12 mouse cellular contexts compared by ENCODE assay signal in the genomic region with DNA sequence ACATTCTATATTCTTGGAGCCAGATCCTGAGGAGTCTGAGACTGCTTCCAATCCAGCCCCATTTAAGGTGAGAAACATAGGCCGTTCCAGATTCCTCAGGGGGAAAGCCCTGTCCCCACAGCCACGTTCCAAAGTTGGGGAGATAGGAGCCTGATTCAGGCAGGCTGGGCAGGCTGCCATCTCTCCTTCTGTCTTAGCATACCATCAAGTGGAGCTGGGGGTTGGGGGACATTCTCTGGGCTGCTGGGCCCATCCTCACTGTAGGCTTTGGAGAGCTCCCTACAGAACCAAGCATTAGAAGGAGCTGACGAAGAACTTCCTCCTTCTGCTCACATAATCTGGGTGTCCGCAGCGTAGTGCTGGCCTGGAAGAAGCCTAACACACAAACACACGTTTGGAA. TPM values are rescaled to one million over a fixed set of nuclear protein-coding genes. Genes with fewer than 3 reads are reported as not detected.
A peak's percentile ranks its signal among the peaks of the same experiment; 100 is the strongest.
DNase-seq lines count a peak whose midpoint lies in the region; ATAC-seq lines count a peak whose summit lies in the region.
"Had no signal": no experiment of that assay in that cellular context is flagged by ENCODE, and none has a peak within 500 bp of the region (broad histone marks: within the 10 kb centered on the region; RNA-seq: fewer than 3 reads in every experiment).

No protein-coding gene starts in this region.

- intact Hi-C loops in left cerebral cortex, postnatal 25 days (cut with DNase I), result loop anchor here (5.0 kb wide), 1 partner anchor 261 kb away; no protein-coding TSS in a partner anchor

- peak; percentile 50 for ATAC-seq in frontal cortex, adult (ENCODE audit: low TSS enrichment)

- DNase-seq in frontal cortex, postnatal 25 days (ENCODE audit: low spot score in 2 of 2), result no peak
- DNase-seq in left cerebral cortex, postnatal 25 days (ENCODE audit: low spot score in 2 of 2), result peak; percentile 6 to 57
- DNase-seq in left cerebral cortex, adult 18-20 months (ENCODE audit: low spot score in 2 of 2), result no peak
- DNase-seq in right cerebral cortex, adult 18-20 months, result peak; percentile 15
- no peak for DNase-seq in right cerebral cortex, adult 2 months (ENCODE audit: low spot score in 2 of 2)
- DNase-seq in right cerebral cortex, postnatal 4 days, result peak; percentile 61
- DNase-seq in embryo, embryonic 10 days (ENCODE audit: low spot score), result no peak
- DNase-seq: adrenal gland, postnatal 36 days; cerebellum, adult 8-10 months; thymus, postnatal 14 days had no signal

RNA-seq across cellular contexts. Expression of a gene that starts 0.8 kb away (rescaled TPM):
- 1 to 10 TPM in 1 of 2 experiments, under 1 TPM in 1; 0.89 to 1.7 TPM for total RNA-seq in left cerebral cortex, postnatal 25 days (2021)
- total RNA-seq in left cerebral cortex, adult 18-20 months (2021), result 1 to 10 TPM in 1 of 2 experiments, under 1 TPM in 1; 0.95 to 1.5 TPM

RNA-seq across cellular contexts. Expression of a gene that starts 37.6 kb away (rescaled TPM):
- total RNA-seq in left cerebral cortex, postnatal 25 days (2021), result 10 to 100 TPM; 88.7 to 95.1 TPM
- total RNA-seq in left cerebral cortex, adult 18-20 months (2021), result 100 to 1,000 TPM in 1 of 2 experiments, 10 to 100 TPM in 1; 91.2 to 126 TPM
- total RNA-seq: adrenal gland, postnatal 36 days; ES-E14 had no signal

Comparison
In these comparisons a context has a peak if more than half of its experiments do, and no peak if none do; other contexts are left out.
1. DNase-seq: peak in left cerebral cortex, postnatal 25 days (2 of 2), right cerebral cortex, adult 18-20 months (single experiment) and right cerebral cortex, postnatal 4 days (single experiment); none in frontal cortex, postnatal 25 days (0 of 2), left cerebral cortex, adult 18-20 months (0 of 2), right cerebral cortex, adult 2 months (0 of 2) and embryo, embryonic 10 days (single experiment).